ENCODE assay signal across 11 mouse cellular contexts in genomic region chr6:142947029-142947428, GRCm38 (mm10).
"Had no signal": no experiment of that assay in that cellular context is flagged by ENCODE, and none has a peak within 500 bp of the region (broad histone marks: within the 10 kb centered on the region; RNA-seq: fewer than 3 reads in every experiment).

No protein-coding gene starts in this region.

- H3K27ac ChIP-seq: layer of hippocampus, adult 2 months; midbrain, embryonic 10.5 days; neural tube, embryonic 12.5 days; stomach, embryonic 15.5 days had no signal

- H3K27me3 ChIP-seq: neural tube, embryonic 12.5 days; stomach, embryonic 15.5 days had no signal

- H3K9ac ChIP-seq: lung, embryonic 14.5 days; neural tube, embryonic 12.5 days; stomach, embryonic 15.5 days had no signal

- ATAC-seq: intestine, postnatal 0 days had no signal

- H3K4me1 ChIP-seq: stomach, embryonic 15.5 days had no signal

- H3K9me3 ChIP-seq: midbrain, embryonic 10.5 days; neural tube, embryonic 12.5 days; stomach, embryonic 15.5 days had no signal

- H3K4me3 ChIP-seq: layer of hippocampus, adult 2 months; midbrain, embryonic 10.5 days; myocyte; neural tube, embryonic 12.5 days; stomach, embryonic 15.5 days had no signal

- DNase-seq: lung, embryonic 14.5 days; lung, postnatal 10 days; lung, postnatal 4 days; midbrain, embryonic 14.5 days had no signal

- H3K4me2 ChIP-seq: liver, embryonic 11.5 days; lung, embryonic 14.5 days; neural tube, embryonic 12.5 days; stomach, embryonic 15.5 days had no signal

- H3K36me3 ChIP-seq: stomach, embryonic 15.5 days had no signal
